Mouse (Mus musculus) left cerebral cortex, adult 8-10 months (tissue): ENCODE results near the gene Hdhd5. TPM values are rescaled to one million over a fixed set of nuclear protein-coding genes. Genes with fewer than 3 reads are reported as not detected.

Experiments used
- DNase-seq, 2 experiments: peaks; one replicate each; pipeline ENCODE4 v3.0.0; 2022; ENCODE audit warnings: low spot score in 2 of 2
- total RNA-seq, 4 experiments: library from RNA; stranded (reverse); gene quantifications; 2 replicates each; pipeline ENCODE4 v1.2.4; 2022

Hdhd5 gene
- 10 to 100 TPM; 31.7 to 36.8 (median 33.9) TPM for total RNA-seq

DNA sequence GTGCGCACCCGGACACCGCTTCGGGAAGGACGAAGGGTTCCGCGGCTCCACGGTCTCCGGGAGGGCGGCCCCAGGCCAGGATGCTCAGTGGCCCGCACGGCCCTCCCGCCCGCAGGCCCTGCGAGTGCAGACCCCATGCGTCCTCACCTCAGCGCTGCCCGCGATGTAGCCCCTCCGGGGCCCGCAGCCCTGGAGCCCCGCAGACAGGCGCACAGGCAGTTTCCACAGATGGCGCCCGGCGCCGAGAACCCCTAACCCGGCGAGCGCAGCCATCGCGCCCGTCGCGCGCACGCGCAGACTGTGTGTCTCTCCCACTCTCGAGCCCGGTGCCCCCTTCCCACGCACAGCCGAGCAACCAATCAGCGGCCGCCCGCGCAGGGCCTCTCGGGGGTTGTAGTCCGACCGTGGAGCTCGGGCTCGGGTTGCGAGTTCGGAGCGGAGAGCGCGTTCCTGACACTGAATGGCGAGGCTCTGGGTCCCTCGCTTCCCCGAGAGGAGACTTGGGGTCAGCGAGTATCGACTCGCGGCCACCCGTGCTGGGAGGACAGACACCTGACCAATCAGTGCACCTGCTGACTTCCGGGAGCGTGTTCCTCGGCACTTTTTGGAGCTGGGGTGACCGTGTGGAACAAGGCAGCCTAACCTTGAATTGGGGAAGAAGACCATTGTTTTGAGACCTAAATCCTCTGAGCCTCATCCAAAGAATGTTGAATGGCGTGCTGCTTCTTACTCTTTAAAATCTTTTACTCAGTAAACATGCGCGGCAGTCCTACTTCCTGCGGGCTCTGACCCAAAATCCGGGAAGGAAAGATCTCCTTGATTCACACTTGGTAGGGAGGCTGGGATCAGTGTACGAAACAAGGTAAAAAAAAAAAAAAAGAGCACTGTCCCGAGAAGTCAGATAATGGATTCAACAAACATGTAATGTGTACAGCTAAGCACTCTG lies at the start of gene Hdhd5:
Hdhd5 (minus strand) TSS at position 300 of the 946 bp plus-strand sequence.
- DNase-seq, result peak; percentile 89 to 90

DNA sequence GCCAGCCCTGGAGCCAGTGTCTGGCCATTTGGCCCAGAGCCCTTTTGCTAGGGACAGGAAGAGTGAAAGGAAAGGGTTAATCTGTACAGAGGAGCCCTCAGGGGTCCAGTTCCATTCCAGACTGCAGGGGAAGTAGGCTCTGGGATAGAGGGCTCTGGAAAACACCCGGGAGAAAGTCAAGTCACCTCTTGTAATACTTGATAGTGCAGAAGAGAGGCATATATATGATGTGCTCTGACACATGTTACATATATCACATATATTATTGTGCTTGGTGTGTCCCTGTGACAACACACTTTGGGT lies 49.5 kb upstream of the Hdhd5 start:
- no peak for DNase-seq

DNA sequence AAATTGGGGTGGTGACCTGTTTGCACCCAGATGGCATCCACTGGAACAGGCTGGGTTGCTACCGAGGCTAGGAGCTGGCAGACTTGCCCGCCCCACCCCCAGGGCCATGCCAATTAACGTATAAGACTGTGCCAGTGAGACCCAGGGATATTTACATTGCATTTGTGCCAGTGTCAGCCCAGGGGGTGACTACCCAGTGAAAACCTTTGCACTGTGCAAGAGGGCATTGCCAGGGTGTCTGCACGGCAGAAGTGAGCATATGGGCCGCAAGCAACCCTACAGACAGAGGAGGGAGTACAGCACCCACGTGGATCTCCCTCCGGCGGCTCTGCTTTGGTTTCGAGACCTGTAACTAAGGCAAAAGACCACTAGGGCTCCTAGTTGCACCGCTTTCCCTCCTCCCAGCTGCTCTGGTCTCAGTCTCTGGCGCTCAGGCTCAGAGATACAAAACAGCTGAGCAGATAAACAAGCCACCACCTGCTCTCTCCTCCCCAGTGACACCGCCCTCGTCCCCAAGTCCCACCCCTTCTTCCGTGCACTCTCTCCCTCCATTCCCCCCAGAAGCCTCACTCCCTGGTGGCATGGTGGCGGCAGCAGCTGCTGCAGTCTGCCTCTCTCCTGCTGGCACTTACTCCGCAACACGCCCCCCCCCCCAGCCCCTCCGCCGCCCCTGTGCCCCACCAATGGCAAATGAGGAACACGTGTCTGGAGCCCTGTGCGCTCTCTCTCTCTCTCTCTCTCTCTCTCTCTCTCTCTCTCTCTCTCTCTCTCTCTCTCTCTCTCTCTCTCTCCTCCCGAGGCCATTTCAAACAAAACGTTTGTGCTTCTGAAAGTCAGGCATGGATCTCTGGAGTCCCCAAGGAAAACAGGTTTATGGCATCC lies 49.0 kb upstream of the Hdhd5 start:
- DNase-seq, result peak; percentile 28 to 53

DNA sequence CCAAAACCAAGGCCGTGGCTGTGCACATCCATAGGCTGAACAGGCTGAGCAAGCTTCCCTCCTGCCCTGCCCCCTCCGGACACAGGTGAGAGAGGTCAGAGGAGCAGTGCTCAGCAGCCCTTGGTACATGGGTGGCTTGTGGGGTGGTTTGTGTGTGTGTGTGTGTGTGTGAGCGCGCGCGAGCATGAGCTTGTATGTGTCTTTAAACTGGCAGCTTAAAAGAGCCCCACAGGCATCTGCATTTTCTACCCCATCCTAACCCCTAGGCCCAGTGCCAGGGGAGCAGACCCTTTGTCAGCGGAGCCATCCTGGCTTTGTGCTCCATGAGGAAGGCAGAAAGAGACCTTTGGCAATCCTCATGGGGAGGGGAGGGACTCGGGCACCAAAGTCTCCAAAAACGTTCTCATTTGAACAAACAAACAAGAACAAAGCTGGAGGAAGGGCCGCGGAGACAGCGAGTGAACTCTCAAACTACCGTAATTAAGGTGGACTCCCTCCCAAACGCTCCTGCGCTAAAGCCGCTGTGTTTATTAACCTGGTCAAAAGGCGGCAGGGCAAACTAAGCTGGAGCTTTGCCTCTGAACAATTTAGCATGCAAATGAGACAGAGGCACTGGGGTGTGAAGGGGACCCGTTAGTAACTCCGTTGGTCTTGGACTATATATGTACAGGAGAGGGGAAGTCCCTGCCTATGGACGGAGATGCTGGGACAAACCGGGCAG lies 48.2 kb upstream of the Hdhd5 start:
- DNase-seq, result no peak

DNA sequence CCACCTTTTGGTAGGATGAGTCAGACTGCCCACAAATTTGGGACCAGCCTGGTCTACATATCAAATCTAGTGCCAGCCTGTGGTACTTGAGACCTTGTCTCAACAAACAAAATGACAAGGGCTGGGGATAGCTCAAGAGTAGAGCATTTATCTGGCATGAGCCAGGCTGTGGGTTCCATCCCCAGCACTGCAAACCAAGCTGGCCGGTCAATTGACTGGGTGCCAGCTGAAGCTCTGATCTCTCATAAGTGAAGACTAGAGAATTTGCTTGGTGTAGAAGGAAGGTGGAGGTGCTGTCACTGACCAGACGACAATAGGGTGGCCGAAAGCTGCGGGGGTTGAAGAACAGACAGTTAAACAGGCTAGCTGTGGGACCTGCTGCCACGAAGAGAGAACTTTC lies 47.4 kb upstream of the Hdhd5 start:
- DNase-seq, result no peak

DNA sequence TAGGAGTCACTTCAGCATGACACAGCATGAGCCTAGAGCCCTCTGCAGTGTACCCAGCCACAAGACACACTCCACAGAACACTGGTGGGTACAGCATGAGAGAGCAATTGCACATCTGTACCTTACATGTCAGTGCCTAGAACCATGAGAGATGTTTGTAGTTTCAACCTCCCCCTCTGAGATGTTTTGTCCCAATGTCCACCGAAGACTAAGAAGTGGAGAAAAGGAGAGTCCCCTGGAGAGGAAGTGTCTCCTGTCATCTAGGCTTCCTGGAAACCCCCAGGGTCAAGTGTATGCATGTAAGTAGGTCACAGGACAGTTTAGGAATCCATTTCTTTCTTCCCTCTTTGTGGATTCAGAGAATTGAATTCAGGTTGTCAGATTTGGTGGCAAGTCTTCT lies 41.3 kb upstream of the Hdhd5 start:
- DNase-seq, result no peak

DNA sequence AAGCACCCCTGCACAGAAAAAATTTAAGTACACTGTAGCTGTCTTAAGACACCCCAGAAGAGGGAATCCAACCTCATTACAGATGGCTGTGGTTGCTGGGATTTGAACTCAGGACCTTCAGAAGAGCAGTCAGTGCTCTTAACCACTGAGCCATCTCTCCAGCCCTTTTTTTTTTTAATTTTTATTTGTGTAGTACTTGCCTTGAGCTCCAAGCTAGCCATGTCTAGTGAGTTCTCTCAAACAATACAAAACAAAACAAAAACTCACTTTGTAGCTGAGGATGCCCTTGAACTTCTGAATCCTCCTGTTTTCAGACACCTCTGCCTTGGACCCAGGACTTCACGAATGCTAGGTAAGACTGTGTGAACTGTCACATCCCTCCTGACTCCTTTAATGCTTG lies 37.1 kb upstream of the Hdhd5 start:
- DNase-seq, result no peak

DNA sequence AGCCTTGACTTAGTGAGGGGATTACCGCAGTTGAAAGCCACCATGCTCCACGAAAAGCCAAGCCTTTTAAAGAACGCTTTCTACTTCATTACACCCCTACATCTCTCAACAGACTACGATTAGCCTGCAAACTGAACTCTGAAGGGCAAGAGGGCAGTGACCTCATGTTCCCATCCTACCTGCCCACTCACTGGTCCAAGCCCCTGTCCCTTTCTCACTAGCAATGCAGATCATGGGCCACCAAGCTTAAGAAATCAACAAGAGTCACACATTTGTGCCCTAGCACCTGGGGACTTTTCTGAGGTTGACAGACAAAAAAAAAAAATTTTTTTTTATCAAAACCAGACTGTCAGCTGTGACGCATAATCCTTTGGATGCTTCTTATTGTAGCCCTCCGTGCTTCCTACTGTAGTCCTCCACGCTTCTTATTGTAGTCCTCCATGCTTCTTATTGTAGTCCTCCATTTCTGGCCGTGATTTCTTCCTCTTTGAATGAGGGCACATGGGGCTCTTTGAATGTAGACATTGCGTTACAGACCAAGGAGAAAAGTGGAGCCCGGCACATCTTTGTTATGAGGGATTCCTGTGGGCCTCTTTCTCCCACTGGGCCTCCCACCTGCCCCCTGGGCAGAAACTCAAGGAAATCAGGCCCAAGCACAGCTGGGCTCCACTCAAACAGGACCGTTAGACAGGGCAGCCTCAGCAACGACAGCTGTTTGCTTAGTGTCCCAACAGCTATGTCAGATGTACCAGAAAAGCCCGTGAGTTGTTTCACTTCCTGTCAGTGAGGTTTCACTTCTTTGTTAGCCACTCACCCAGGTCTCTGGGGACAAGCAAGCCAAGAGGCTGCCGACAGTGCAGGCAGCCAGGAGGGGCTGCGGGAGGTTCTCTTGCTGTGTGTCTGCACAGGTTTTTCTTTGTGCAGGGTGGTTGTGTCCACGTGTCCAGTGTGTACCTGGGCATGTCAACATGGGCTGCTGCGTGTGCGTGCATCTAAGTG lies 36.1 kb upstream of the Hdhd5 start:
- DNase-seq, result no peak

DNA sequence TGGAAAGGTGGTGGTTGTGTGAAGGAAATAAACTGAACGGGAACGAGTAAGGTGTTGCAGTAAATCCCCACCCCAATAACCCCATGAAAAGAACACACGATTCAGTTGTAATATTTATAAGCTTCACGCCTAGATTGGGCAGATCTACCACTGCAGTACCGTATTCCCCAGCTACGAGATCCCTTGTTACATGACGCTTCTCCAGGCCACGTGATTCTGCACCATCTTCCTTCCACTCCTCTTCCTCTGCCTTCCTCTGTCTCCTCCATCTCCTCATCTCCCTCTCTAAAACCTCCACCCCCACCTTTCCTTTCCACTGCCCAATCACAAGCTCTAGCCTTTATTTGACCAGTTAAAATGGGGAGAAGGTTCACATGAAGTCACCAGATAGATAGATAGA lies 25.5 kb upstream of the Hdhd5 start:
- DNase-seq, result no peak

DNA sequence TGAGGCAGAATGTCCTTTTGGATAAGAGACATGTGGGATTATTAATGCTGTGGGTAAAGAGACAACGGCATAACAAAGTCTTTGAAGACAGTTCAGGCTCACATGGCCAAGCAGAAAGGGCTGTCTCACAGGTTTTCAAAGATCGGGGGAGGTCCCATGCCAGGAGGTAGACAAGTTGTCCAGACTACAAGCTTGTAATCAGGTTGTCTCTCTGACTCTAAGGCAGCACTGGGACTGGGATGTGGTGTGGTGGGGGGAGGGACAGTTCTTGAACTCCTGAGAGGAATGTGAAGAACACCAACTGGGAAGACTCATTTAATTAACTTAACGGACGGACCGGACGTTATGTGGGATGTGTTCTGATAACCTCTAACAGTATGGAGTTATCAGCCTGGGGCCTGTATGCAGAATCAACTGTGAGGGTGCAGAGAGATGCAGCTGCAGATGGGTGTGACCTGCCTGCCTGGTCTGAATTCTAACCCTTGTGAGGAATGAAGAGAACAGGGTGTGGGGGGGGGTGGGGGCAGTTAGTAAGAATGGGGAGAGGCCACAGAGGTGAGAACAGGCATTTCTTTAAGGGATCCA lies 25.0 kb upstream of the Hdhd5 start:
- no peak for DNase-seq

DNA sequence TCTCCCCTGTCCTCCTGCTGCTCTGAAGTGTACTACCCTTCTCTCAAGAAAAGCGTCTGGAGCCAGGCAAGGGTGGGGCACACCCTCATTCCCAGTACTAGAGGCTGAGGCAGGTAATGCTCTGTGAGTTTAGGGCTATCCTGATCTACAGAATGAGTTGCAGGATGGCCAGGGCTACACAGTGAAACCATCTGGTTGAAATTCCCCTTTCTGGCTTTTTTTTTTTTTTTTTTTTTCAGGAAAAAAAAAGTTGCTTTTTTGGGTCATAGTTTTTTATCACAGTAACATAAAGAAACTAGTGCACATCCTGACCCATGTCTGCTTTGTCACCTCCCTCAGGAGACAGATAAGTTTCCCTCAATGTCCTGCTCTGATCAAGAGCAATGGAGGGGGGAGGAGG lies 24.0 kb upstream of the Hdhd5 start:
- DNase-seq, result no peak

DNA sequence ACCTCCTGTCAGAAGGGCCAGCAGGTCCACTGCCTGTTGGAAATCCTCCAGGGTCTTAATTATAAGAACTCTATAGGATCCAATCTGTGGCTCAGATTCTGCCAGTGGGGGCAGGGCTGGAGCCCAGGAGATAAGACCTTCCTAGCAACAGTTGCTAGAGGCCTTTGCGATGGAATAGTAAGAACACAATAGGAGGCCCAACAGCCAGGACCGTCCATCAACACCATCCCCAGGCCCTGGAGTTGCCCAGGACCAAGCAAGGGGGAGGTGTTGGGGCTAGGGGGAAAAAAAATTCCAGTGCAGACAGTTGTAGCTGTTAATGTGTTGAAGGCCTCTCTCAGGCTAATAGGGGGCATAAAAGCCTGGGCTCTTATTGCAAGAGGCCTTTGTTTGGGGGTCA lies 19.1 kb upstream of the Hdhd5 start:
- DNase-seq, result no peak

DNA sequence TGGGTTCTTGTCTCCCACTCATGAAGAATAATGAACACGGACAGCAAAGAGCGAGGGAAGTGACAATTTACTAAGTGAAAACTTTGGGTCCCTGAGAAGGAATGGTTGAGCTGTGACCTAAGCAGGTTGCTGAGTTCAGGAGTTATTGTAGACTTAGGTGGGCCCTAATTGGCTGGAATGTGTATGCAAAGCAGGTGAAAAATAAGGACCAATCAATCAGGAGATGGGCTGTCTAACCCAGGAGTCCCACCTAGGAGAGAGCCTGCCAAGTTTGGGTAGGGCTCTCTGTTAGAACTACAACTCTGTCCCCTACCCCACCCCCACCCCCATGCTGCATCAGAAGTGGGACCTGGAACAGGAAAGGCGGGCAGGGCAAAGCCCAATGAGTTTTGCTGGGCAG lies 17.5 kb upstream of the Hdhd5 start:
- DNase-seq, result no peak

DNA sequence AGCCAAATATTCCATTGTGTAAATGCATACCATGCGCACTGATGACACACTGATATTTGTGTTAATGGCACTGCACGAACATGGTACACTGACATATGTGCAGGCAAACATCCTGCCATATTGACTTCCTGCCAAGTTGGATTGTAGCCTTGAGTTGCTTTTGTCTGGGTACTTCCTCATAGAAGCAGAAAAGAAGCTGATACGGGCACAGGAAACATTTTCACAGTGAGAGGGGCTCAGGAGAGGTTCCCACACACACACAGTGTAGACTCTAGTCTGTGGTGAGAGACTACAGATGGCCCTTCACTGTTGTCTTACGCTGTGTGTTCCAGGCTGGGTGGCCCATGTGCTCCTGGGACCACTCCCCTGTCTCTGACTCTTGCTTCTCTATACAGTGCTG lies 15.9 kb upstream of the Hdhd5 start:
- DNase-seq, result no peak

DNA sequence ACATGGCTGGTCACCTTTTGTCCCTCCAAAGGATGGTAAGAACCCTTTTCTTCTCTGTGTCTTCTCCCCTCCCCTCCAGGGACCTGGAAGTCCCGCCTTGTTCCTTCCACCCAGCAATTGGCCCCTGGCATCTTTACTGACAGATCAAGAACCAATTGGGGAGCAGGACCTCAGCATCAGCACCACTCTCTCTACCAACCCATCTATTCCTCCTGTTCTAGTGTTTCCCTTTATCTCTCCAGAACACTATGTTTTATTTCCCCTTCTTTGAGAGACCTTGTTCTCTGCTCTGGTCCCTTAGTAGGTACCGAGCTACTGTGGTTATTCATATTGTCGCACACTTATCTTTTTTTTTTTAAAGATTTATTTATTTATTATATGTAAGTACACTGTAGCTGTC lies 15.2 kb upstream of the Hdhd5 start:
- no peak for DNase-seq

DNA sequence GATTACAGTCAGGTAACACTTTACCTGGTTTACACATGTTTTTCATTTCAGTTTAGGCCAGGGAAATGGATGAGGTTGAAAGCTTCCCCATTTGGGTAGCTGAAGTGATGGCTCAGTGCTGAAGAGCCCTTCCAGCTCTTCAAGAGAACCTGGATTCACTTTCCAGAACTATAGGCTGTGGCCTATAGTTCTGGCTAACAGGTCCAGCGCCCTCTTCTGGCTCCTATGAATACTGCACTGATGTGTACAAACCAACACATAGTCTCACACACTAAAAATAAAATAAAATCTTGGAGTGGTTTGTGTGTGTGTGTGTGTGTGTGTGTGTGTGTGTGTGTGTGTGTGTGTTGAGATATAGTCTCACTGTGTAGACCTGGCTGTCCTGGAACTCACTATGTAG lies 10.9 kb upstream of the Hdhd5 start:
- no peak for DNase-seq

DNA sequence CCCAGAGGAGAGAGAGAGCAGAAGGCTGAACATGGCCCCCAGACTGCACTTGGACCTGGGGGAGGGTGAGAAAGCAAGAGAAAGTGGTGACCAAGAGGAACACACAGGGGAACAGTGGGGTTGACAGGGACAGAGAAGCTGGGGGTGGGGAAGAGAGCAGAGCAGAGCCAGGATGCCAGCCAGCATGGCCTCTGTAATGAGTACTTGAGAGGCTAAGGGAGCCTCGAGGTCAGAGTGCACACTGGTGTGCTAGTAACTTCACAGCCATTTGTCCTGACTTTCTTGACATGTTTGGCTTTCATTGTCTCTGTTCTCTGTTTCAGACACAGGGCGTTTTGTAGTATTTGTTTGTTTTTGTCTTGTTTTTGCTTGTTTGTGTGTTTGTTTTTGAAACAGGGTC lies 10.3 kb upstream of the Hdhd5 start:
- DNase-seq, result no peak

DNA sequence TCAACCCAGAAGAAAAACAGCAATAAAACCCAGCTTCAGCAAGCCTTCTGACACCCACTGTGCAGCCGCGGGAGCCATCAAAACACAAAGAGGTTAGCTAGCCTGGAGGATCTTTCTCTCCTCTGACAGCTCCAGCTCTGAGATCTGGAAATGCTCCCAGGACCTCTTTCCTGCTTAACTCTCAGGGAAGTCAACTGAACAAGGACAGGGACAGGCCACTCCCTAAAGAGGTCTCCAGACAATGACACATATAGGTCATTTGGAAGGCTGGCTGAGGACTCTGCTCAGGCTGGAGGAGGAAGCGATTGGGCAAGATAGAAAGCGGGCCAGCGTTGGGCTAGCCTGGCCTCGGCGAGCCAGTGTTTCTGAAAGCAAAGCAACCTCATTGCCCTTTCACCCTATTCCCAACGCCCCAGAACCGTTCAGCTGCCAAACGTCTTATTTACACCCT lies 8.7 kb upstream of the Hdhd5 start:
- no peak for DNase-seq

DNA sequence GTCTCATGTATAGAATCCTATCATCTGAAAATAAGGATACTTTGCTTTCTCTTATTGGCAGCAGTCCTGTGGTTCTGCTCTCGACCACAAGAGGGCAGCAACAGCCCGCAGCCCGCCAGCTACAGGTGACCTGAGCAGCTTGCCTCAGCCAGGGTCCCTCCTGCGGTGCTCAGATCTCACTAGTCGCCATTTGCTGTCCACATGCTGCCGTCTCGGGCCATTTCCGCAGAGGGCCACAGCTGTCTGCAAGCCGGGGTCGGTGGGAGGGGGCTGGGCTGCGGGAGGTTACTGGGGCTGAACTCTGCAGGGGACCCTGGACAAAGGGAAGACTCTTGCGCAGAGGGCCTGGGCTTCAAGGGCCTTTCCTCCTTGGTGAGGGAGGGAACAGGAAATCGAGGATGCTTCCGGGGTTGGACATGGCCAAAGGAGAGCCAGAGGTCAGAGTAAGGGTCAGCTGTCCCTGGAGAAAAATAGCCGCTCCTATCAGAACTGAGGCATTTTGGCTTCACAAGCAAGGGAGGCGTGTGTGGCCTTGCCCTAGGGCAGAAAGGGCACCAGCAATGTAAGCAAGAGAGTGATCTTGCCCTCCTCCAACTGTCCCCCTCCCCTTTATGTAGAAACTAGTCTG lies 8.1 kb upstream of the Hdhd5 start:
- DNase-seq, result peak in 1 of 2 experiments; percentile 47

DNA sequence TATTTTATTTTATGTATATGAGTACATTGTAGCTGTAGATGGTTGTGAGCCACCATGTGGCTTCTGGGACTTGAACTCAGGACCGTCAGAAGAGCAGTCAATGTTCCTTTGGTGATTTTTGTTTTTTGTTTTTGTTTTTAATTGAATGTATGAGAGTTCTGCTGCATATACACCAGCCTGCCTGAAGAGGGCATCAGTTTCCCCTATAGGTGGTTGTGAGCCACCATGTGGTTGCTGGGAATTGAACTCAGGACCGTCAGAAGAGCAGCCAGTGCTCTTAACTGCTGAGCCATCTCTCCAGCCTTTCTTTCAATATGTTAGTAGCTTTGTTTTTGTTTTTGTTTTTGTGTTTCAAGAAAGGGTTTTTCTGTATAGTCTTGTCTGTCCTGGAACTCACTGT lies 5.2 kb upstream of the Hdhd5 start:
- no peak for DNase-seq
